Mouse (Mus musculus) liver, embryonic 14.5 days (tissue): ENCODE measurements around the gene Phtf2. TPM values are rescaled to one million over a fixed set of nuclear protein-coding genes. Genes with fewer than 3 reads are reported as not detected.

Experiments used
- ATAC-seq: fragments of 200-750 bp; cut with Nextera tagmentation; 2 replicates; pipeline ENCODE4 v1.8.0; 2017; ENCODE audit warnings: moderate number of reproducible peaks, mild to moderate bottlenecking, moderate library complexity; ENCODE audit not compliant: insufficient read depth
- DNase-seq, 3 experiments: peaks; one replicate each; pipeline ENCODE4 v3.0.0-alpha.2; 2012 to 2013; ENCODE audit warnings: low read depth in 3 of 3, low spot score in 3 of 3
- H3K27ac ChIP-seq: fragments of 300-500 bp; sonication (generic); 2 replicates; pipeline ENCODE4 v1.5.1; 2014; ENCODE audit warnings: moderate library complexity, mild to moderate bottlenecking, control low read depth, inconsistent platforms
- H3K27me3 ChIP-seq: fragments of 300-500 bp; sonication (generic); 2 replicates; pipeline ENCODE4 v1.6.1; 2014; ENCODE audit warnings: mild to moderate bottlenecking, low read length, moderate library complexity; ENCODE audit not compliant: control insufficient read depth, insufficient read depth
- H3K36me3 ChIP-seq: fragments of 300-500 bp; sonication (generic); replicated peaks from 2 replicates; pipeline ENCODE4 v1.6.1; 2014; ENCODE audit warnings: low read depth; ENCODE audit not compliant: control insufficient read depth, insufficient read depth
- H3K4me1 ChIP-seq, 2 experiments: fragments of 200-500 bp in 1 of 2; fragments of 300-500 bp in 1 of 2; sonication (generic) in 1 of 2; replicated peaks; 2 replicates each; pipeline ENCODE4 v1.6.1; 2012 to 2014; ENCODE audit warnings: antibody characterized with exemption in 1 of 2, inconsistent platforms in 1 of 2, low read length in 1 of 2; ENCODE audit not compliant: control insufficient read depth in 2 of 2, insufficient read depth in 2 of 2
- H3K4me2 ChIP-seq: fragments of 300-500 bp; sonication (generic); 2 replicates; pipeline ENCODE4 v1.6.1; 2014; ENCODE audit warnings: low read depth, mild to moderate bottlenecking, control low read depth, moderate library complexity
- H3K4me3 ChIP-seq, 2 experiments: fragments of 200-500 bp in 1 of 2; fragments of 300-500 bp in 1 of 2; sonication (generic) in 1 of 2; 2 replicates each; pipeline ENCODE4 v1.5.1; 2012 to 2014; ENCODE audit warnings: low read depth in 2 of 2, low read length in 2 of 2, mild to moderate bottlenecking in 2 of 2, control low read depth in 1 of 2, inconsistent platforms in 1 of 2, moderate library complexity in 1 of 2; ENCODE audit not compliant: insufficient read depth in 1 of 2
- H3K9ac ChIP-seq: fragments of 300-500 bp; sonication (generic); replicated peaks from 2 replicates; pipeline ENCODE4 v1.6.1; 2014; ENCODE audit warnings: mild to moderate bottlenecking, control low read depth, moderate library complexity
- H3K9me3 ChIP-seq: fragments of 300-500 bp; sonication (generic); 2 replicates; pipeline ENCODE4 v1.6.1; 2016; ENCODE audit warnings: low read length, mixed read lengths; ENCODE audit not compliant: control insufficient read depth
- CTCF ChIP-seq: IDR thresholded peaks from 2 replicates; pipeline ENCODE4 v1.5.1; 2016; ENCODE audit warnings: antibody characterized with exemption, low read depth, control low read depth
- EP300 ChIP-seq: IDR thresholded peaks from 2 replicates; pipeline ENCODE4 v1.6.1; 2016; ENCODE audit warnings: antibody characterized with exemption, low read depth
- WGBS: fragments of 180-500 bp; shearing (Covaris S2); extraction: QIAGEN DNeasy Blood & Tissue Kit; methylation state at CpG from one replicate; pipeline ENCODE4 v1.1.7; 2014; ENCODE audit not compliant: insufficient replicate concordance; 5-methylcytosine and 5-hydroxymethylcytosine counted together
- polyA plus RNA-seq, 2 experiments: library from polyadenylated mRNA; depleted of rRNA in 1 of 2; stranded (reverse) in 1 of 2; unstranded in 1 of 2; fragments of >200 nt; fragmentation: Nextera tagmentation in 1 of 2; extraction: Ambion mirVana in 1 of 2; gene quantifications; 2 replicates each; pipeline versions ENCODE4 v1.2.1 to v1.2.3; 2012 to 2014

Phtf2 gene
- polyA plus RNA-seq, 2 experiments: 2.9 to 5.5 TPM

DNA sequence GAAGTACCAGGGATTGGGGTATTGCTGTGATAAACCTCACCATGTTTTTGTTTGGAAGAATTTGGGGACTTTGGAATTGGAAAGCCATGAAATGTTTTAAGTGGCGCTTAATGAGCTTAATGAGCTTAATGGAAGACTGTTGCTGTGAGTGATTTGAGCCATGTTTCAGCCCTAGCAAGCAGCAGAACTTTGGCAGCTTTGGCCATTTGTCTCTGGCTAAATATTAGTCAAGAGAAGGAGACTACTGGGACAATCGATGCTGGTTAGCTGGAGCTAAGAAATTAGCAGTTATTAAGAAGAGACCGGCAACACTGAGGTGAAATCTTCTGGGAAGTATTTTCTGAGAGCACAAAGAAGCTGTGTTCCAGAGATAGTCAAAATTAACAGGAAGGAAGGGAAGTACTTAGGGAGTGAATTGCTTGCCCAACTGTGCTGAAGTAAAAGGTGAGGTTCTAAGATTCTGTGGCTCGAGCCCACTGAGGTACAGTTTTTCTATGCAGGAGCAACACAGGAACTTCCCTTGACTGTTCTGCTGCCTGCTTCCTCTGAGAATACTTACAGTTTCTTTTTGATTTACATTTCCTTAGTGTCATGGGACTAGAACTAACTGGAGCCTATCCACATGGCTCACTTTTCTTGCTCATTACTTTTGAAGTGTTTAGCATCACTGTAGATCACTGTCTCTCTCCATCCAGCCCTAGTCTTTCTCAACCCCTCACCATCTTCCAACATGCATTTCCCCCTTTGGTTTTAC lies 17.5 kb downstream of the Phtf2 start:
- no peak overlapping the region for H3K4me2 ChIP-seq
- no peak overlapping the region for H3K9ac ChIP-seq
- H3K4me3 ChIP-seq: no peak overlapping the region
- H3K36me3 ChIP-seq: no peaks in the 10 kb centered on the region
- no peak for ATAC-seq
- no peak overlapping the region for H3K27ac ChIP-seq
- H3K9me3 ChIP-seq: no peaks in the 10 kb centered on the region
- 42% methylated on average over 4 of the region's 4 CpGs for WGBS
- no peak for DNase-seq
- no peak for TF ChIP-seq EP300
- peaks cover 0 to 2% of the 10 kb centered on the region in 2 experiments; a peak in 2 of 4 replicates for H3K4me1 ChIP-seq
- H3K27me3 ChIP-seq: no peaks in the 10 kb centered on the region

- no peaks in the 10 kb centered on the region for H3K9me3 ChIP-seq
- no peaks in the 10 kb centered on the region for H3K27me3 ChIP-seq
- TF ChIP-seq CTCF: no peak
- no peak for TF ChIP-seq EP300
- WGBS: 78% methylated on average over 2 of the region's 2 CpGs
- no peak overlapping the region for H3K4me2 ChIP-seq
- ATAC-seq (no peak), DNase-seq (no peak)
- H3K4me1 ChIP-seq: peaks cover 0 to 2% of the 10 kb centered on the region in 2 experiments; a peak in 2 of 4 replicates
- H3K27ac ChIP-seq: no peak overlapping the region
- H3K36me3 ChIP-seq: no peaks in the 10 kb centered on the region
- no peak overlapping the region for H3K4me3 ChIP-seq
- no peak overlapping the region for H3K9ac ChIP-seq
Observed at GRCm38 (mm10) chr5:20861901-20862300, 20.0 kb downstream of the Phtf2 start.

DNA sequence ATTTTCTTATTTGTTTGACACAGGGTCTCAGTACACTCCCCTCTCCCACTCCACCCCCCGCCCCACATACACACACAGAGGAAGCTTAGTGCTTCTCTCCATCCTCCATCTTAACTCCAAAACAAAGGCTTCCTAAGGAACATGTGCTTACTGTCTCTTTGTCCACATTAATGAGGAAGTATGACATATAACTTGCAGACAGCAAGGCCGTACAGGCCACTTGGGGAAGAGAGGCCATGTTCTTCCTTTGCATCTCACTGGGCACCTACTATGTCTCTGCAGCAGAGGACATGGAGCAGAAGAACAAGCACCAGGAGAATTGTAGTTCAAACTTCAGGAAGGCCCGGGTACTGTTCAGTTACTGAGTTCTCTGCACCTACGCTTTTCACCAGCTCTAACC lies 21.4 kb downstream of the Phtf2 start:
- 68% methylated on average over 4 of the region's 4 CpGs for WGBS
- Histone ChIP-seq H3K36me3 (no peaks in the 10 kb centered on the region), H3K4me3 (no peak overlapping the region), H3K4me2 (no peak overlapping the region), H3K4me1 (peaks cover 0 to 2% of the 10 kb centered on the region in 2 experiments; a peak in 2 of 4 replicates), H3K9me3 (no peaks in the 10 kb centered on the region), H3K9ac (no peak overlapping the region), H3K27me3 (no peaks in the 10 kb centered on the region), H3K27ac (no peak overlapping the region)
- TF ChIP-seq EP300 (no peak), CTCF (no peak)
- ATAC-seq (no peak), DNase-seq (no peak)

- no peaks in the 10 kb centered on the region for H3K4me1 ChIP-seq
- no peaks in the 10 kb centered on the region for H3K27me3 ChIP-seq
- H3K4me2 ChIP-seq: no peak overlapping the region
- ATAC-seq: no peak
- no peaks in the 10 kb centered on the region for H3K9me3 ChIP-seq
- no peak overlapping the region for H3K27ac ChIP-seq
- 78% methylated on average over 2 of the region's 2 CpGs for WGBS
- DNase-seq: no peak
- H3K36me3 ChIP-seq: no peaks in the 10 kb centered on the region
- H3K9ac ChIP-seq: no peak overlapping the region
- TF ChIP-seq CTCF: no peak
- TF ChIP-seq EP300: no peak
- no peak overlapping the region for H3K4me3 ChIP-seq
Observed at GRCm38 (mm10) chr5:20858404-20858803, 23.5 kb downstream of the Phtf2 start.

DNA sequence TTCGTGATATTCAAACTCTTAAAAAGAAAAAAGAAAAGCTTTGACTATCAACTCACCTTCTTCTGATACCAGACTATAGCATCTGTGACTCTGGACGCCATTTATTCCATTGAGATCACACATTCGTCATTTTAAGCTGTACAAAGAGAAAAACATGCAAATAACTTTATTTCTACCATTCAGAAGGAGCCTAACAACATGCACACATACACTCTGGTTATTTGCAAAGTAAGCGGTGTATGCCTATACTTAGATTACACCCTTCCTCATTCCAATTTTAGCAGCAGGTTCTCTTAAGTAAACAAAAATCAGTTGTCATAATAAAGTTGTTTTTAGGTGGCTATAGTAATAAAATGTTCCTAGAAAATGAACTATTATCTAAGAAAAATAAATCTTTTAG lies 26.9 kb downstream of the Phtf2 start:
- H3K4me3 ChIP-seq: no peak overlapping the region
- no peaks in the 10 kb centered on the region for H3K9me3 ChIP-seq
- no peaks in the 10 kb centered on the region for H3K27me3 ChIP-seq
- no peaks in the 10 kb centered on the region for H3K4me1 ChIP-seq
- H3K36me3 ChIP-seq: no peaks in the 10 kb centered on the region
- no peak overlapping the region for H3K4me2 ChIP-seq
- ATAC-seq (no peak), DNase-seq (no peak)
- TF ChIP-seq EP300 (no peak), CTCF (no peak)
- 70% methylated on average over 4 of the region's 4 CpGs for WGBS
- H3K27ac ChIP-seq: no peak overlapping the region
- no peak overlapping the region for H3K9ac ChIP-seq
